Mouse (Mus musculus): ENCODE data around the gene Hnrnpr.
A peak's percentile ranks its signal among the peaks of the same experiment; 100 is the strongest.

The Hnrnpr gene

DNA sequence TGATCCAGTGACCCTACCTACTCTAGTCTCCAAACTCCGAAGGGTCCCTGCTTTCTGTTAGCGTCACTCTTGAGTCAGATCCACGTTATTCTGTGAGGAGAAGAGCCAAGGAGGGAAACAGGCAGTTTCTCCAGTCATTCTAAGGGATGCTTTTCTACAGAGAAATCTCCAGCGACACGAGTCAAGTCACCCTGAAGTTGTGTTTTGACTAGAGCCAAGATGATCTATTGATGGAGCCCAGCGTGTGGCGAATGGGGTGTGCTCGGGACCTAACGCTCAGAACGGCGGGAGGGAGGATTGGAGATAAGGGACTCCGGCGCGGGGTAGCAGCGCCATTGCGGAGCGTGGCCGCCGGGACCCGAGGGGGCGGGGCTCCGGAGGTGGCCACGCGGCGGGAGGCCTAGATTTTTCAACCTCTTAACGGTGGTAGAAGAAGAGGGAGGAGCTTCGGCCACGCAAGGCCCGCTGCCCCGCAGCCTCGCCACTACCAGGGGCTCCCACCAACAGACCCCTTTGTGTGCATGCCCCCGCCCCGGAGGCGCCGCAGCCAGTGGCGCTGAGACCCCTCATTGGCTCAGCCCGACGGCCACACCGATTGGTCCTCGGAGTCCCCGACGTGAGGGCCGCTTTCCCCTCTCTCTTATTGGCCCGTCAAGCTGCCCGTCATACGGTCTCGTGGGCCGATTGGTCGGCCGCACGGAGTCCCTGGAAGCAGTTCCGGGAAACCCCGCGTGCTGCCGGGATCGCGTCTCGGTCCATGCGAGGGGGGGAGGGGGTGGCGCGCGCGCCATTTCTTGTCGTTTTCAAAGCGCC is at the start of gene Hnrnpr:
Gene Hnrnpr (plus strand): TSS at position 714 of the 813 bp plus-strand sequence.
- peak; percentile 99 for DNase-seq (ENCODE audit: extremely low spot score)

- no peak for DNase-seq (ENCODE audit: extremely low spot score)
These were observed 48.8 kb upstream of the Hnrnpr start for GRCm38 (mm10) chr4:136261912-136262311.

DNA sequence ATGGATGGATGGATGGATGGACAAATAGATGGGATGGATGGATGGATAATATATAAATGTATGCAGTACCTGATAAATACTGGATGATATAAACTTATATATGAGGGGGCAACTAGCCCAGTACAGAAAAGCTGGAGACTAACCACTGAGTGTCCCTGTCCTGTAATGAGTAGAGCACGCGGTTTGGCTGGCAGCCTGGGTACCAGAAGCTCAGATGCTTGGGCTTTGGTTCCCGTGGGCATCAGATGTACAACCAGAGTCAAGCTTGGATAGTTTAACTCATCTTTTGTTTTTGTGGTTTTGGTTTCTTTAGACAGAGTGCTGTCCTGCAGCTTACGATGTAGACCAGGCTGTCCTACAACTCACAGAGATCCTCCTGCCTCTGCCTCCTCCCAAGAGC is 47.2 kb upstream of the Hnrnpr start:
- DNase-seq (ENCODE audit: extremely low spot score) = no peak

- DNase-seq (ENCODE audit: extremely low spot score) = no peak
These were observed 43.9 kb upstream of the Hnrnpr start for GRCm38 (mm10) chr4:136266716-136267343.

GRCm38 (mm10) chr4:136268912-136269311 is 41.8 kb upstream of the Hnrnpr start:
- DNase-seq (ENCODE audit: extremely low spot score) = no peak

- no peak for DNase-seq (ENCODE audit: extremely low spot score)
These were observed 40.1 kb upstream of the Hnrnpr start for GRCm38 (mm10) chr4:136270648-136271047.

DNA sequence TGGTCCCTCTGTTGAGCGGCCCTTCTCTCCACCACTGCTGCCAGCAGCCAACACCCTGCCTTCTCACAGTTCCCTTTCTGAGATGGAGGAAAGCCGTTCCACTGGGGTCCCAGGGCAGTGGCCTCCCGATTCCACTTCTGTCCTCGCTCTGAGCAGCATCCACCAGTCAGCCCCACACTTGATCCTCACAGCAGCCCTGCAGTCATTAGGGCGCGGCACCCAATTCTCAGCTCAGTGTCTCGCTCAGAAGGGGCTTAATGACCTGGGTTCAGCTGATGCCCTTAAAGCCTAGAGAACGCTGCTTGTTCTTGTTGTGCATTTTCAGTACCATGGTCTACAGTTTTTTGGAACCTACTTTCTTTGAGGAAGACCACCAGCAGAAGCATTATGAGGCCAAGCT is 29.6 kb upstream of the Hnrnpr start:
- DNase-seq (ENCODE audit: extremely low spot score) = no peak

DNA sequence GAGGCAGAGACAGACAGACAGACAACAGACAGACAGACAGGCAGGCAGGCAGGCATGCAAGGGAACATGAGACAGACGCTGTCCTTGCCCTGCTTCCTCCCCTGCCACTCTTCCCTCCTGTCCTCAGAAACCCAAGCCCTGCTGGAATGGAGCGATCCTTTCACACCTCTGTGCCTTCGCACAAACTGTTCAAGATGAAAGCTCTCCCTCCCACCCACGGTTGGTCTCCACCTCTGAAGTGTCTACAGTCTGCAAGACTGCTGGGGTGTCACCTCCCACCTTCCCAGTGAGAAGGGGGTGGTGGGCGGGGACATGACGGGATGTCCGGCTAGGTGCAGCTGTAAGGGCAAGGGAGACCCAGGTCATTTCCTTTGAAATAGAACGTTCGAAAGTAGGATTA is 29.1 kb upstream of the Hnrnpr start:
- no peak for DNase-seq (ENCODE audit: extremely low spot score)

DNA sequence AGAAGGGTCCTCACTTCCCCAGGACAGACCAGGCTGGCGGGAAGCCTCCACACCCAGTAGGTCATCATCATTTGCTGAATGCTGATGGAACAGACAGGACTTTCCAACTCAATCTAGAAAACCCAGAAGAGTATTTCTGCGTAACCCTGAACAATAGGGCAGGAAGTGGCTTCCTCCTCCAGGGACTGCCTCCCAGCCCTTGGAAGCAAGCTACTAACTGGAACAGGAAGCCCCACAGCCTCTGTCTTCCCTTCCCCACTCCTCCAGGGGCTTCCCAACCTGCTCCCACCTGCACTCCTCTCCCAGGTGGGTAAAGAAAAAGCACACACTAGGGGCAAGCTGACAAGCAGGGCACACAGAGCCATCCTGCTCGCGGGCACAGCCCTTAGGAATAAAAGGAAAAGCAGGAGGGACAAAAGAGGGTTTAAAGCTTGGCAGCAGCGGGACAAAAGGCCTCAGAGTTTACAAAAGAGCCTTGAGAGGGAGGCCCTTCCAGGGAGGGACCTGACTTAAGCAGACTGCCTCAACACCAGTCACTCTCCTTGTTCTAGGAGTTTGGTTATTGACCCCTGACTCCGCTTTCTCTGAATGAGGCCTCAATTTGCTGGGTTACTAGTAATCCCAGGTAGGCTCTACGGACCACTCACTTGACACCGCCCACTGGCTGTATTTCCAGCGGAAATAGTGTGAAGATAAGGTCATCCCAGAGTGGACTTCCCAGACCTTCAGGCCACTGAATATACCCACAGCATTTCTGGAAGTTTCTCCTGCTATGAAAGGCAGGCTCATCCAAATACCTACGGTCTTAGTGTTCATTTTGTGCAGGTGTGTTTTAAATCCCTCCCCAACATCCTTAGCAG is 27.9 kb upstream of the Hnrnpr start:
- peak; percentile 58 for DNase-seq (ENCODE audit: extremely low spot score)

DNA sequence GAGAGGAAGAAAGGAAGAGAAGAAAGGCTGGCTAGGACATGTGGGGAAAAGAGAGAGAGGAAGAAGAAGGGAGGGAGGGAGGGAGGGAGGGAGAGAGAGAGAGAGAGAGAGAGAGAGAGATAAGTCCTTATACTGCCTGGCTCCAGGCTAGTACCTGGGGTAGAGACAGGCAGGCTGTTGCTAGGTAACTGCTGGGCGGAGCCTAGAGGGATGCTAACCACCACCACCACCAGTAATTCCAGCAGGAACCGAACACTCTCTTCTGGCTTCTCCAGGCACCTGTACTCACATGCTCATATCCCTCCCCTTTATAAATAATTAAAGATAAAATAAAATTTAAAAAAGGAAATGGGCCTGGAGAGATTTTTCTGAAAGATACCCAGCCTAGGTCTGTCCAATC is 27.0 kb upstream of the Hnrnpr start:
- DNase-seq (ENCODE audit: extremely low spot score) = no peak

DNA sequence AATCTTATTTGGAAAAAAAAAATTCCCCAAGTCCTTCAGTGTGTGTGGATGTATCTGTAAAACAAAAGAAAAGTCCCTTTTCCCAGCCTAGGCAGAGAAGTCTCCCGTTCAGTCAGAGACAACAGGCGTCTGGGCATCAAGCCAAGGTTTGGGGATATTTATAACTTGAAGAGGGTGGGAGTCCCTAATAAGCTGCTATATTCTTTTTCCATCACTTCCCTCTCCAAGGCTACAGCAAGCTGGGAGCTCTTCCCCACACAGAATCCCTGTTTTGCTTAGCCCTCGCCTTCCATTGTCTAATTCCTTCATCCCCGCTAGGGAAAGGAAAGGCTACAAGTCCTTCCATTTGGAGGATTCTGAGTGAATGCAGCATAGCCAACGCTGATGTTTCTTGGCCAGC is 26.3 kb upstream of the Hnrnpr start, which contains the start of gene Zfp46:
Gene Zfp46 (plus strand): TSS at position 229 of the 400 bp plus-strand sequence.
- DNase-seq (ENCODE audit: extremely low spot score) = no peak

DNA sequence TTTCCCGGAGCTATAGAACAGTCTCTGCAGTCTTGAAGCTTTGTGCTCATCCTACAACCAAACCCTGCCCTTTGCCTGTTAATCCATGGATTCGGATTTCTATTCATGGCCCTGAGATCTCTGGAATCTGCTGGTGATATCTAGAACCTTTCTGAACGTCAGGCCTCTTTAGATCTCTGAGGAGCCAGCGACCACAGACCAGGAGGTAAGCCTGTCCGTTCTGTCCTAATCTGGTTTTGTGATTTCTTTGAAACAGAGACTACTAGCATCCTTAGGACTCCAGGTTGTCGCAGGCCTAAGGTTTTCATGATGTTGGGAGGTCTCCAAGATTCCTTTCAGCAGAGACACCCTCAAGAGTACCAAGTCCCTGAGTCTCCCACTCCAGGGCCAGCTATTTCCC is 25.9 kb upstream of the Hnrnpr start:
- DNase-seq (ENCODE audit: extremely low spot score) = no peak

DNA sequence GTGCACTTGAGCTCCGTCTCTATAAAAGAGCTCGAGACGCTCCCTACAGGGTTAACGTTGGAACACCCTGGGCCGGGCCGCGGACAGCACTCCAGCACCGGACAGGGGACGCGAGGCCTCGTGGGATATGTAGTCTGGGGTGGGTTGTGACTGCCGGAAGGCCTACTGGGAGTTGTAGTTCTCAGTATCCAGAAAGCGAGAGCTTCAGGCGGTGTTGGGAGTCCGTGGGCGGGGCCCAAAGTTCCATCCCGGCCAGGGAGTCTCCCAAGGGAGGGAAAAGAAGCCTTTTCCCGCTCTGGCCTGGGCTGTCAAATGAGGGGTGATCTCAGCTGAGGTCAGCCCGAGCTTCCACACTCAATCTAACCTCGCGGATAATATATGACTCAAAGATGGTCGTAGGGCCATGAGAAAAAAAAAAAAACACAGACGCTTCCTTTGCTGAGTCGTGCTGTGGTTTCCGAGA is 25.4 kb upstream of the Hnrnpr start:
- DNase-seq (ENCODE audit: extremely low spot score) = peak; percentile 93

DNA sequence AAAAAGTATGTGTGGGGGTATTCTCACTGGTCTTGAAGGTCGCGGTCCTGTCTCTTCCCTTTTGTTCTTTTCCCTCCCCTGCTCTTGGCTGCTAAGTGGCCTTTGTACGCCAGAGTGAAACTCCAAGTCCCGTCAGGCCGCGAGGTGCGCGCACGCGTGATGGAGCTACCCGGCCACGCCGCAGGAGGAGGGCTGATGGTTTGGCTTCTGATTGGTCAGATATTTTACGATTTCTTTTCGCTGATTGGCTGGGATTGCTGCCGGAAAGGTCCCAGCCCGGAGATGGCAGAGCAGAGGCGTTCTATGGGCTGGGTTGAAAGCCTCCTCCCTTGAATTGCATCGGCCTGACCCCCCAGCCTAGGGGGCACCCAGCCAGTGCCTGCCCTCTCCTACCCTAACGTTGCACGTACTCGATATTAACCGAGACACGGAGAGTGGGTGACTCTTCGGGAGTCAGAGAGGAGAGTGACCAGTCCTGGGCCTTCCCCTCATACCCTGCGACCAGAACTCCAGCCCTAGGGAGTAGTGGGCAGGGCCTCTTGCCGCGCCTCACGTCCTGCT is 24.9 kb upstream of the Hnrnpr start:
- peak; percentile 93 for DNase-seq (ENCODE audit: extremely low spot score)

DNA sequence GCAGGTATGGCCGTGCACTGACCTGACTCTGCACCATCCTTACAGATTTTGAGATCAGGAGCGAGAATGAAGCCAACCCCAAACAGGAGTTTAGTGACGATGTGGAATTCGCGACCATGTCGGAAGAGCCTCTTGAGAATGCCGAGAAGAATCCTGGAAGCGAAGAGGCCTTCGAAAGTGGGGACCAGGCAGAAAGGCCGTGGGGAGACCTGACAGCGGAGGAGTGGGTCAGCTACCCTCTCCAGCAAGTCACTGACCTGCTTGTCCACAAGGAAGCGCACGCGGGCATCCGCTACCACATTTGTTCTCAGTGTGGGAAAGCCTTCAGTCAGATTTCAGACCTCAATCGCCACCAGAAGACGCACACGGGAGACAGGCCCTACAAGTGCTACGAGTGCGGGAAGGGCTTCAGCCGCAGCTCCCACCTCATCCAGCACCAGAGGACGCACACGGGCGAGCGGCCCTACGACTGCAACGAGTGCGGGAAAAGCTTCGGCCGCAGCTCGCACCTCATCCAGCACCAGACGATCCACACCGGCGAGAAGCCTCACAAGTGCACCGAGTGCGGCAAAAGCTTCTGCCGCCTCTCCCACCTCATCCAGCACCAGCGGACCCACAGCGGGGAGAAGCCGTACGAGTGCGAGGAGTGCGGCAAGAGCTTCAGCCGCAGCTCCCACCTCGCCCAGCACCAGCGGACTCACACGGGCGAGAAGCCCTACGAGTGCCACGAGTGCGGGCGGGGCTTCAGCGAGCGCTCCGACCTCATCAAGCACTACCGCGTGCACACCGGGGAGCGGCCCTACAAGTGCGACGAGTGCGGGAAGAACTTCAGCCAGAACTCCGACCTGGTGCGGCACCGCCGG is 20.6 kb upstream of the Hnrnpr start:
- peak; percentile 35 for DNase-seq (ENCODE audit: extremely low spot score)

- DNase-seq (ENCODE audit: extremely low spot score) = no peak
These were observed 19.8 kb upstream of the Hnrnpr start for GRCm38 (mm10) chr4:136290781-136291595.

DNA sequence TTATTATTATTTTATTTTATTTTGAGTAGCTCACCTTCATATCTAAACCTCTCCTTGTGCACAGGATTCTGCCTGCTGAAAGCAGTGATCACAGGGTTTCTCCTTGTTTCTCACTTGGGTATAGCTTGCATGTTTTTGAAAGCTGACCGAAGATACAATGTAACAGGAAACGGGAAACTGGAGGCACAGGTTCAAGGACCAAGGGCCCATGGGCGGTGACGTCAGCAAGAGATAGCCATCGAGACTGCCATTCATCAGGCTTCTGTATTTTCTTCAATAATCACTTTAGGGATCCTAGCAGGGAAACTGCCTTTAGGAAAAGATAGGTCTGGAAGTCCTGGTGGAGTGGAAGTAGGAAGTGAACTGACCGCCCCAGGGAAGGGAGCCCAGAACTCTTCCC is 19.1 kb upstream of the Hnrnpr start:
- no peak for DNase-seq (ENCODE audit: extremely low spot score)

GRCm38 (mm10) chr4:136295941-136296340 is 14.8 kb upstream of the Hnrnpr start:
- DNase-seq (ENCODE audit: extremely low spot score) = no peak

GRCm38 (mm10) chr4:136302462-136302861 is 8.3 kb upstream of the Hnrnpr start:
- no peak for DNase-seq (ENCODE audit: extremely low spot score)

GRCm38 (mm10) chr4:136304181-136304580 is 6.6 kb upstream of the Hnrnpr start:
- DNase-seq (ENCODE audit: extremely low spot score) = no peak
